Mouse (Mus musculus) midbrain, embryonic 12.5 days (tissue): ENCODE results near the gene Vmn1r185. TPM values are rescaled to one million over a fixed set of nuclear protein-coding genes. Genes with fewer than 3 reads are reported as not detected.
"Not testable (repeated sequence)": the region's sequence is repeated elsewhere in the genome, so short reads cannot be mapped to it uniquely, and the experiment has no call there.

ENCODE experiments used
- ATAC-seq: fragments of 200-750 bp; cut with Nextera tagmentation; 2 replicates; pipeline ENCODE4 v1.8.0; 2017; ENCODE audit warnings: low read depth, moderate TSS enrichment, moderate library complexity; ENCODE audit not compliant: low FRiP score
- H3K27ac ChIP-seq: fragments of 300-500 bp; sonication (generic); replicated peaks from 2 replicates; pipeline ENCODE4 v1.5.1; 2016; ENCODE audit warnings: mild to moderate bottlenecking
- H3K27me3 ChIP-seq: fragments of 300-500 bp; sonication (generic); 2 replicates; pipeline ENCODE4 v1.6.1; 2016; ENCODE audit warnings: mild to moderate bottlenecking
- H3K36me3 ChIP-seq: fragments of 300-500 bp; sonication (generic); 2 replicates; pipeline ENCODE4 v1.6.1; 2016
- H3K4me1 ChIP-seq: fragments of 300-500 bp; sonication (generic); 2 replicates; pipeline ENCODE4 v1.6.1; 2016
- H3K4me2 ChIP-seq: fragments of 300-500 bp; sonication (generic); replicated peaks from 2 replicates; pipeline ENCODE4 v1.6.1; 2016; ENCODE audit warnings: mild to moderate bottlenecking, moderate library complexity
- H3K4me3 ChIP-seq: fragments of 300-500 bp; sonication (generic); 2 replicates; pipeline ENCODE4 v1.5.1; 2016; ENCODE audit warnings: mild to moderate bottlenecking
- H3K9ac ChIP-seq: fragments of 300-500 bp; sonication (generic); replicated peaks from 2 replicates; pipeline ENCODE4 v1.6.1; 2016; ENCODE audit warnings: mild to moderate bottlenecking, moderate library complexity
- H3K9me3 ChIP-seq: fragments of 300-500 bp; sonication (generic); 2 replicates; pipeline ENCODE4 v1.6.1; 2016; ENCODE audit warnings: mild to moderate bottlenecking
- WGBS: fragments of 180-500 bp; shearing (Covaris S2); methylation state at CpG from one replicate; pipeline ENCODE4 v1.1.7; 2016; 5-methylcytosine and 5-hydroxymethylcytosine counted together
- polyA plus RNA-seq: library from polyadenylated mRNA; unstranded; fragments of >200 nt; fragmentation: Nextera tagmentation; extraction: Ambion mirVana; gene quantifications from 2 replicates; pipeline ENCODE4 v1.2.1, GENCODE M21; 2016

Gene Vmn1r185
- polyA plus RNA-seq: not detected in 2 replicates

- H3K27ac ChIP-seq, H3K4me1 ChIP-seq, H3K36me3 ChIP-seq, H3K4me2 ChIP-seq, H3K4me3 ChIP-seq, H3K9me3 ChIP-seq, H3K9ac ChIP-seq, ATAC-seq, H3K27me3 ChIP-seq: not testable (repeated sequence)
- WGBS: 71% methylated on average over 1 of the region's 1 CpGs
These were observed at the start of gene Vmn1r185 for GRCm38 (mm10) chr7:26618364-26618763. TSS of gene Vmn1r185 (minus strand) at chr7:26618464.

- WGBS: 32% methylated on average over 2 of the region's 2 CpGs
- H3K36me3 ChIP-seq: not testable (repeated sequence)
These were observed 49.2 kb upstream of the Vmn1r185 start for GRCm38 (mm10) chr7:26667466-26667865.

GRCm38 (mm10) chr7:26666011-26666410 lies 47.7 kb upstream of the Vmn1r185 start:
- WGBS: 69% methylated on average over 5 of the region's 5 CpGs
- Histone ChIP-seq H3K4me3 (no peak overlapping the region), H3K4me1 (no peaks in the 10 kb centered on the region), H3K36me3 (no peaks in the 10 kb centered on the region), H3K27me3 (no peaks in the 10 kb centered on the region), H3K4me2 (no peak overlapping the region), H3K9ac (no peak overlapping the region), H3K9me3 (peaks cover 12% of the 10 kb centered on the region; the same call in 1 of the 2 replicates), H3K27ac (no peak overlapping the region)
- ATAC-seq: no peak

More at GRCm38 (mm10) chr7:26667466-26667865, 49.2 kb upstream of the Vmn1r185 start:
- not testable (repeated sequence) for H3K27ac ChIP-seq, ATAC-seq, H3K4me2 ChIP-seq, H3K9ac ChIP-seq, H3K9me3 ChIP-seq, H3K4me1 ChIP-seq, H3K4me3 ChIP-seq, H3K27me3 ChIP-seq

- H3K36me3 ChIP-seq: no peaks in the 10 kb centered on the region
- H3K4me2 ChIP-seq: no peak overlapping the region
- no peak overlapping the region for H3K4me3 ChIP-seq
- no peaks in the 10 kb centered on the region for H3K4me1 ChIP-seq
- H3K27me3 ChIP-seq: no peaks in the 10 kb centered on the region
- H3K27ac ChIP-seq: no peak overlapping the region
- WGBS: 88% methylated on average over 1 of the region's 1 CpGs
- no peak overlapping the region for H3K9ac ChIP-seq
- H3K9me3 ChIP-seq: no peaks in the 10 kb centered on the region
- no peak for ATAC-seq
These were observed 28.5 kb downstream of the Vmn1r185 start for GRCm38 (mm10) chr7:26589774-26590173.

GRCm38 (mm10) chr7:26589077-26589476 lies 29.2 kb downstream of the Vmn1r185 start:
- no peak overlapping the region for H3K4me2 ChIP-seq
- H3K9ac ChIP-seq: no peak overlapping the region
- no peak overlapping the region for H3K27ac ChIP-seq
- no peaks in the 10 kb centered on the region for H3K9me3 ChIP-seq
- H3K4me1 ChIP-seq: no peaks in the 10 kb centered on the region
- H3K4me3 ChIP-seq: no peak overlapping the region
- H3K27me3 ChIP-seq: no peaks in the 10 kb centered on the region
- no peaks in the 10 kb centered on the region for H3K36me3 ChIP-seq
- ATAC-seq: no peak

Other genes with a start within 250 kb of the Vmn1r185 start
- not detected in 2 replicates for gene Nlrp9c, start 214.8 kb downstream of the Vmn1r185 start, polyA plus RNA-seq
- gene Nlrp4a, start 183.4 kb downstream of the Vmn1r185 start, polyA plus RNA-seq: not detected in 2 replicates
- not detected in 2 replicates for gene Nlrp9a, start 83.4 kb downstream of the Vmn1r185 start, polyA plus RNA-seq
- gene Cyp2b23, start 68.0 kb upstream of the Vmn1r185 start, polyA plus RNA-seq: not detected in 2 replicates
- gene Cyp2b19, start 138.7 kb upstream of the Vmn1r185 start, polyA plus RNA-seq: 0.08 and 0.13 TPM in 2 replicates
- not detected in 2 replicates for gene Cyp2g1, start 190.4 kb upstream of the Vmn1r185 start, polyA plus RNA-seq
- gene Cyp2a5, start 216.8 kb upstream of the Vmn1r185 start, polyA plus RNA-seq: not detected in 2 replicates